Mouse (Mus musculus): ENCODE data around the gene Nfix. TPM values are rescaled to one million over a fixed set of nuclear protein-coding genes. Genes with fewer than 3 reads are reported as not detected.
A peak's percentile ranks its signal among the peaks of the same experiment; 100 is the strongest.
"Not testable (repeated sequence)": the region's sequence is repeated elsewhere in the genome, so short reads cannot be mapped to it uniquely, and the experiment has no call there.

Gene Nfix
- total RNA-seq, 2 experiments from 2014 or later = 134 to 137 TPM

DNA sequence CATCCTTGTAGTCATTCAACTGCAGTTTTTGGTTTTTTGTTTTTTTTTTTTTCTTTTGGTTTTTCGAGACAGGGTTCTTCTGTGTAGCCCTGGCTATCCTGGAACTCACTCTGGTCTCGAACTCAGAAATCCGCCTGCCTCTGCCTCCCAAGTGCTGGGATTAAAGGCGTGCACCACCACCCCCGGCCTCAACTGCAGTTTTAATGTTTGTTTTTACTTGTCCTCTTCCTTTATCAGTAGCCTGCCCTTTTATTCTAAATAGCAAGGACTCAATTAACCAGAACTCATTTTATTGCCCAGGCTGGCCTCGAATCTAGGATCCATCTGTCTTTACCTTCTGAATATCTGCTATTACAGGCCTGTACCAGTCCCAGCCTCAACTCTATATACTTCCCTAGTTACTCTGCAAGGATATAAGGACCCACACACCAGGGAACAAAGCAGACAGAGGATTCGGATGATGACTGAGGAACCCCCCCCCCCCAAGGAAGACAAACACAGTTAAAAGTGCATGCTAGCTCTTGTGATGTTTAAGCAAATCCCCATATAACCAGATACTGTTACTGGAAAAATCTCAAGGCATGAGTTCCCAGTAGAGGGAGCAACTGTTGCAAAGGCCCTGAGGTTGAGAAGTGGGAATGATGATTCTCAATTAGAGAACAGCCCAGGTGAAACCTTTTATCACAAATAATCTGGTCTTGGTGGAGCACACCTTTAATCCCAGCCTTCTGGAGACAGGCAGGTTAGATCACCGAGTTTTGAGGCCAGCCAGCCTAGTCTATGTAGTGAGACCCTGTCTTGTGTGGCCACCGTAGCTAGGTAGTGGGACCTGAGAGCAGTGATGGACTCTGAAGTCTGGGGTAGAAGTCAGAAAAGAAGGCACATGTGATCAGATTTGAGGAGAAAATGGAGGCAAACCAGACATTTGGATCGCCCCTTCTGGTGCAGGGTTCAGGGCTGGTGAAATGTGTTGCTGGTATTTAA lies 32.9 kb upstream of the Nfix start:
- DNase-seq (ENCODE audit: low spot score in 2 of 2) = no peak

DNA sequence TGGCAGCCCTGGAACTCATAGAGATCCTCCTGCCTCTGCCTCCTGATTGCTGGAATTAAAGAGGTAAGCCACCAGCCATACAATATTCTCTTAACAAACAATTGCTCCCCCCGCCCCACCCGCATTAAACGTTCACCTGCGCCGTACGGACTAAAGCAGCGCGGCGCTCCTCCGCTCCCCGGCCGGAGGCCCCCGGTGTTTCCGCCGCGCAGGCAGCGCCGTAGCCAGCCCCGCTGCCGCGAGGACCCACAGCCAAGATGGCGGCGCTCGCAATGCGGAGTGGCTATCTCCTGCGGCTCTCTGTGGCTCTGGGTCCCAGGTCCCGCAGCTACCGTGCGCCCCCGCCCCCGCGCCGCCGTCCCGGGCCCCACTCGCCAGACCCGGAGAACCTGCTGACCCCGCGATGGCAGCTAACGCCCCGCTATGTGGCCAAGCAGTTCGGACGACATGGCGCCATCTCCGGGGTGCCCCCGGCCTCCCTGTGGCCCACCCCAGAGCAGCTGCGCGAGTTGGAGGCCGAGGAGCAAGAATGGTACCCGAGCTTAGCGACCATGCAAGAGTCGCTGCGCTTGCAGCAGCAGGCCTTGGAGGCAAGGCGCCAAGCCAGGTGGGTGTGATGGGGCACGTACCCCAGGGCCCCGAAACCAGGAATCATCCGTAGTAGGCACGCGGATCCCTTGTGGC lies 32.0 kb upstream of the Nfix start:
- peak; percentile 67 to 69 for DNase-seq (ENCODE audit: low spot score in 2 of 2)

DNA sequence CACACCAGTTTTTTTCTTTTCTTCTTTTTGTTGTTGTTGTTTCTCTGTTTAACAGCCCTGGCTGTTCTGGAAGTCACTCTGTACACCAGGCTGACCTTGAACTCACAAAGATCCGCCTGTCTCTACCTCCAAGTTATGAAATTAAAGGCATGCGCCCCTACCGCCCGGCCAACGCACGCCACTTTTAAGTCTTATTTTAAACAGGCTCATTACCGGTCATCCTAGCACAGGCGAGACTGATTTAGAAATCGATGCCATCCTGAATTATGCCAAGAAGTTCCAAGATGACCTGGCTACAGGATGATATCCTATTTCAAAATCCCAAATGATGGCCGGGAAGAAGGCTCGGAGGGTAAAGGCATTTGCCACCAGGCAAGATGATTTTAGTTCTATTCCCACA lies 31.3 kb upstream of the Nfix start, which contains the start of gene Gadd45gip1:
Gene Gadd45gip1, plus strand, starts transcription at position 33 of the 400 bp plus-strand sequence.
- DNase-seq (ENCODE audit: low spot score in 2 of 2) = no peak

DNA sequence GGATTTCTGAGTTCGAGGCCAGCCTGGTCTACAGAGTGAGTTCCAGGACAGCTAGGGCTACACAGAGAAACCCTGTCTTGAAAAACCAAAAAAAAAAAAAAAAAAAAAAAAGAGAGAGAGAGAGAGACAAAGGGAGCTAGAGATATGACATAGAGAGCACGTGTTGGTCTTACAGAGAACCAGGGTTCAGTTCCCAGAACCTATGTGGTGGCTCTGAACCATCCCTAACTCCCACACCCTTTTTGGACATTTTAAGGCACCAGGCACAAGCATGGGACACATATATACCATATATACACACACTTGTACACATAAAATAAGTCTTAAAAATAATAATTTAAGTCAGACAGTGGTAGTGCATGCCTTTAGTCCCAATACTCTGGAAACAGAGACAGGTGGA lies 26.4 kb upstream of the Nfix start:
- not testable (repeated sequence) for DNase-seq (ENCODE audit: low spot score in 2 of 2)

DNA sequence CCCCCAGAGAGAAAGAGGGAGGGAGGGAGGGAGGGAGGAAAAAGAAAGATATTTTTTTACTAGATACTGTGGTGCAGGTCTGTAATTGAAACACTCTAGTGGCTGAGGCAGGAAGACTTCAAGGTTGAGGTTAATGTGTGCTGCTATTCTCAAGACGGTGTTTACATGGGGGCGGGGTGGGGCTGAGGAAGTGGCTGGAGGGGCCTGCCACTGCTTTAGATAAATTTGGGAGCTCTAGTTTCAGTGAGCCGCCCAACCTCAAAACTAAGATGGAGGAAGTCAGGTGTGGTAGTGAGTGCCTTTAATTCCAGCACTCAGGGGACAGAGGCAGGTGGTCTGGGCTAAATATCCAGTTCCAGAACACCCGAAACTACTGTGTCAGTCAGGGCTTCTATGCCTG lies 25.5 kb upstream of the Nfix start:
- DNase-seq (ENCODE audit: low spot score in 2 of 2) = no peak

DNA sequence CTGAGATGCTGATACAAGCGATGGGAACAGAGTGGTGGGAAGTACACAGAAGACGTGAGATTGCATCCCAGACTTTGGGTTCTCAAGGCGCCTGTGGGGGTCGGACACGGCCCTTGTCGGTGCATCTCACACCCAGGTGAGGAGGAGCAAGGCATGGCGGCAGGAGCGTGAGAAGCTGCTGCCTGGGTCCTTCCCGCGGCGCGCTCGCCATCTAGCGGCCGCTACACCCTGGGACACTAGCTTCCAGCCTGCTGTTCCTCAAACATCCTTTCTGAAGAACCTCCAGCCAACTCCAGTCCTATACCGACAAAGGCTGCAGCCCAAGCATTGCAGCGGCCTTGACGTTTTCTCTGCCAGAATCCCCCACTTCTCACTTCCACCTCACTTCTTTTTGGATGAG lies 23.5 kb upstream of the Nfix start:
- DNase-seq (ENCODE audit: low spot score in 2 of 2) = no peak

DNA sequence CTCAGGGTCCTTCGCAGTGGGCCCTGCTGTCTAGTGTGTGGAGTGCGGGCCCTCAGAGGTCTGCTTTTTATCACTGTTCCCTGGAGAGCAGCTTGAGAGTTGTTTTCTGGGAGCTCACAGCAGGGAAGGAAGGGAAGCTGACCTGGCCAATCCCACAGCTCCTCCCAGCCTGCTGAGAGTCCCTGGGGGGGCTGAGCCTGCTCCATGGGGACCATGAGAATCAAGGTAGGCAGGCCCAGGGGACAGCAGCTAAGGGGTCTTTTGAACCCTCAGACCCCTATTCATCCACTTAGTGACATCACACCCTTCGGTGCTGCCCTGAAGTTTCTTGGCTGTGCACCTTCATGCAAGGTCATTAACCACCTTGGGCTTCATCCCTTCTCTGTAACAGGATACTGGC lies 22.6 kb upstream of the Nfix start, which contains the start of gene Dand5:
Gene Dand5, minus strand, starts transcription at position 101 of the 400 bp plus-strand sequence.
- DNase-seq (ENCODE audit: low spot score in 2 of 2) = no peak

DNA sequence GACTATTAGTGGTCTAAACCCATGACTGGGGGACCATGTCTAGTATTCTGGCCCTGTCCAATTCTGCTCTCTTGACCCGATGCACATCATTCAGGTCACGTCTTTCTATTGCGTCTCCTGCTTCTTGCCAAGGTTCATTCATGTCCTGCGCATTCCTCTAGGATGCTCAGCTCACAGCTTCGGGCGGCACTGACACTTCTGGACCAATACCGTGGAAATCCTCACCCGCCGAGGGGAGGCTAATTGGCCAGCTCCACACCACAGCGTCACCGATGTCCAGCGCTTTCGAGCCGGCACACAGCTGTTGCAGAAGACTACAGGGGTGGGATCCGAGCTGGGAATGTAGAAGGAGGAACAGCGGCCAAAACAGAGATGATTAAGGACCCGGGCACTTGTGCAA lies 16.0 kb upstream of the Nfix start:
- DNase-seq (ENCODE audit: low spot score in 2 of 2) = no peak

DNA sequence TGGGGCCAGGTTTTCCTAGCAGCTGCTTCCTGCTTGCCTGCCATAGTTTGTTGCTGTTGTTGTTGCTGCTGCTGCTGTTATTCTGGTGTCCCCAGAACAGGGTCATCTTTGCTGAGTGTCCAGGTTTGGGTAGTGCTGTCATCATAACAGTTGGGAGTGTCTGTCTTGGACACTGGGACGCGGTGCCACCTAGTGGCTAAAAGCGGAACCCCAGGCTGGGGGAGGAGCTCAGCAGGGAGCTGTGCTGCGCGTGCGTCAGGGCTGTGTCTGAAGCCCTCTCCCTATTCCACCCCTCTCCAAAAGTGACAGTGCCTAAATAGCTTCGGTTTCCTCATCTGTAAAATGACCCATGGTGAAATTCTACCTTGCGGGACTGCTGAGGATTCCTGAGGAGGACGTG lies 15.4 kb upstream of the Nfix start:
- DNase-seq (ENCODE audit: low spot score in 2 of 2) = peak; percentile 93 to 99

DNA sequence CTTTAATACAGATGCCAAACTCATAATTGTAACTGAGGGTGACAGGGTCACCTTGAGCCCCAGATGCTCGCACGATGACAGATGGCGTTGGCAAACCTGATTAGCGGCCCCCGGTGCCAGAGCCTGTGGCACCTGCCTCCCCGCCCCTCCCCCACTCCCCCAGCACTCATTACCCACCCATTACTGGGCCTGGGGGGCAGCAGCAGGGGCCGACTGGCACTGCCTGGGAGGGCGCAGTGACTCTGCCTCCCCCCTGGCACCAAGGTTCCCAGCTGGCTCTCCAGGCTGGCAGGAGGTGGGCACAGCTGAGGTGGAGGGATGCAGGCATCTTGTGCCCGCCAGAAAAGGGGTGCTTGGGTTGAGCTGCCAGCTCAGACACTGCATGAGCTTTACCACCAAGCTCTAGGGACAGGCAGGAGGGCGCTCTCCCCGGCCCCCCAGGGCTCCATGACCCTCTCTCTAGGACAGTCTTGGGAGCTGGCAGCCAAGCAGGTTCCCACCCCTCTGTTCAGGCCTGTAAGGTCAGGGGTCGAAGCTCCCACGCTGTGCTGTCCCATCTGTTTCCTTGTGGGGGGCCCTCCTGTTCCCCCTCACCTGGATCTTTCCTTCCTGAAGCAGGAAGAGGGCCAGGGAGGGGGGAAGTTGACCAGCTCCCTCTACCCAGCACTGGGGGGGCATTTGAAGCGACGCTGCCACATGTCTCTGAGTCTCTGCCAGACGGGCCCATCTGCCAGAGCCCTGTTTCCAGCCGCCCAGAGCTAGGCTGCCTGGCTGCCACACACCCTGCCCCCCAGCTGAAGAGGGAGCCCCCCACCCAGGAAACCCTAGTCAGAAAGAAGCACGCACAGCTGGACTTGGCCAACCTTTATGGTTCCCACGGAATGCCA lies 14.7 kb upstream of the Nfix start:
- no peak for DNase-seq (ENCODE audit: low spot score in 2 of 2)

DNA sequence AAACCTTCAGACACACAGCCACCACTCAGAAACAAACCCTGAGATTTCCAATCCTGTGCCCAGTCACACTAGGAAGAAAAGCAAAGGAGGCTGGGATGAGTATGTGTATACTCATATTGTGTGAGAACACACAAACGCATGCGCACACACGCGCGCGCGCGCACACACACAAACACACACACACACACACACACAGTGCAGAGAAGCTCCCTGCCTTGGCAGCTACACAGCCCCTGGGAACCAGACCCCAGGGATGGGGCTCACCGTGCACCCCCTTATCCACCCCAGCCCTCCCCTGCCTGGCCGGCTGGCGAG lies 14.1 kb upstream of the Nfix start:
- no peak for DNase-seq (ENCODE audit: low spot score in 2 of 2)

DNA sequence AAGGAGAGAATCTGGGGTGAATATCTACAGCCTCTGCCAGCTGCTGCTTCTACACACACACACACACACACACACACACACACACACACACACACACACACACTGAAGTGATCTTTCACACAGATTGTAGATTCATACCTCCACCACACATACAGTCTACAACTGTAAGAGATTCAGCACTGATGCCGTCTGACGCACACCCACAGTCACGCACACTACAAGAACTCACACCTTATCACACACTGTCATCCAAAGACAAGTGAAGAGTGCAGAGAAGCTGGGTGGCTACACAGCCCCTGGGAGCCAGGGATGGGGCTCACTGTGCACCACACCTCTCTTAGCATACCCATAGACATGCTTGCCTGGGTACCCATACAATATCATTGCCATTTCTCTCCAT lies 13.7 kb upstream of the Nfix start:
- no peak for DNase-seq (ENCODE audit: low spot score in 2 of 2)

DNA sequence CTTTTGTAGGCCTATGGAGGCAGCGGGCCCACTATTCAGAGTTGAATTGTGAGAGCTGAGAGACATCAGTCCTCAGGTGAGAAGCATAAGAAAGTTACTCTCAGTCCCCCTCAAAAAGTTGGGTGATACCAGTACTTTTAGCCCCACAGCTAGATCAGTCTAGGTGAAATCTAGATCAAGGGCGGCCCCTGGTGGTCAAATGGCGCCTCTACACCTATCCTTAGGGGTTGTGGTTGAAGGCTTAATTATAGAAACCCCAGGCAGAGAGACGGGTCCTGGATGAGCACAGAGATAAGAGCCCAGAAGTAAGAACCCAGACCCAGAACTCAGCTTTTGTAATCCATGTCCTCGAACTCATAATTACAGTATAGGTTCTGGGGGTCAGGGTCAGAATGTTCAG lies 12.9 kb upstream of the Nfix start:
- DNase-seq (ENCODE audit: low spot score in 2 of 2) = peak in 1 of 2 experiments; percentile 69

DNA sequence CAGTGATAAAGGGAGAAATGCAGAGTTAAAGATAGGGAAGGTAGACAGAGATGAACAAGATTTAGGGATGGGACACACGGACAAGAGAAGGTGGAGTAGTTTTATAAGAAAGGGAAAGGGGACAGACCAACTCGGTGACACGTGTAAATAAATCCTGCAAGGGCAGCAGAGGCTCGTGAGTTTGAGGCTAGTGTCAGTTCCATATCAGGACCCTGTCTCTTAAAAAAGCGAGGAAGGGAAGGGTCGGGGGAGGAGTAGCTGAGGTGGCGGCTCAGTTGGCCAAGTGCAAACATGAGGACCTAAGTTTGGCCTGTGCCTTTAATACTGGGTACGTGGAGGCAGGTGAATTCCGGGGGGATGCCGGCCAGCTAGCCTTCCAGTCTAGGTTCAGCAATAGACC lies 11.2 kb upstream of the Nfix start:
- DNase-seq (ENCODE audit: low spot score in 2 of 2) = no peak

DNA sequence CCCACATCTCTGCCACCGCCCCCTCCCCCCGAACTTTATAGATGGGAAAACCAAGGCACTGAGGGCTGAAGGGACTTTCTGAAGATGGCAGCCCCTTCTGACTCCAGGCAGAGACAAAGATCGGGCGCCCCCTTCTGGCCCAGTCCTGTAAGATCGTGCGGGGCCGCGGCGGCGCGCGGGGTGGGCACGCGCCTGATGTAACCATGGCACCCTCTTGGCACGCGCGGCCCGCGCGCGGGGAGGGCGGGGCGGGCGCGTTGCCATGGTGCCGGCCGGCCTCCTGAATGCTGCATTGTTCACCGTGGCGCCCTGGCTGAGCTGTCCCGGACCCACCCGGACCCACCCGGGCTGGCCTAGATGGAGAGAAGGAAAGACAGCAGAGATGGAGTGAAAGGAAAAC lies 10.8 kb upstream of the Nfix start:
- DNase-seq (ENCODE audit: low spot score in 2 of 2) = peak; percentile 92 to 97

DNA sequence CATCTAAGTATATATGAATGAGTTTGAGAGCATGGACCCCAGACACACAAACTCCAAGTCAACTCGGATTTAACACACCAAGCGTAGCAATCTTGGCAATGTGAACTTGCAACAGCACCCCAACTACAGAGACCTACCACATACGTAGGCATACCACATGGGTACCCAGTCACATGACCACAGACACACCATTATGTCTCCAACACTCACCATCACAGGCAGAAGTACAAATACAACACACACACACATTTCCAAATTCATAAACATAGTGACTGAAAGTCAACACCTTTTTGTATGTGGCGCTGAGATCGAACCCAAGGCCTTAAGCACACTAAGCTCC lies 9.8 kb upstream of the Nfix start:
- no peak for DNase-seq (ENCODE audit: low spot score in 2 of 2)

DNA sequence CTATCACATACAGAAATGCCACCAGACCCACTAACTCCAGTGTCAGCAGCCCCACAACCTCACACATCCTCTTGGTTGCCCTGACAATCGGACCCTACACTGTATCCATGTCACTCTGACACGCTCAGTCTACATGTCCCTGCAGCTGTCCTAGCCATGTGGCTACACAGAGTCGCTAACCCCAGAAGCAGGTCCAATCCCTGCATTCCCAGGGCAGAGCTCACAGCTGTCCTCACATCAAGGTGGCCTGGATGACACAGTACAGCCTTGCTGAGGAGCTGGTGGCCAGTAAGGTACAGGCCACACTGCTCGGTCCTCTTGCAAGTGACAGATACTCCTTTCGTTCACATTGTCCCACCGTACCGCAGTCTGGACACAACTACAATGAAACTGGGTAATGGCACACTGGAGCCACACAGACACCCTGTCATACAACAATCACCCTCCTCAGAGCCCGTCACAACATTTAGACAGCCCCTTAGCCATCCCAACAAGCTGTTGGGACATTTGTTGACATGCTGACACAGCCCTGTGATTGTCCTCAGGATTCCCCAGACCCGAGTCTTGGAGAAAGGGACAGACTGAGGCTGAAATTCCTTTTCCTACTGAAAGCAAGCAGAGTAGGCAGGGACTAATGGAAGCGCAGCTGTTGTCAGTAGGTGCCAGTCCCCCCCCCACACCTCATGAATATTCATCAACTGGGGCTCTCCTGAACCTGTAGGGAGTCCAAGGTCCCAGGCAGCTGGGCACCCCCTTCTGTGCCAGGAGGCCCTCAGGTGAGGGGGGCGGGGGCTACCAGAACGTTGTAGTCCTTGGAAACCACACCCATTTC lies 9.2 kb upstream of the Nfix start:
- no peak for DNase-seq (ENCODE audit: low spot score in 2 of 2)

DNA sequence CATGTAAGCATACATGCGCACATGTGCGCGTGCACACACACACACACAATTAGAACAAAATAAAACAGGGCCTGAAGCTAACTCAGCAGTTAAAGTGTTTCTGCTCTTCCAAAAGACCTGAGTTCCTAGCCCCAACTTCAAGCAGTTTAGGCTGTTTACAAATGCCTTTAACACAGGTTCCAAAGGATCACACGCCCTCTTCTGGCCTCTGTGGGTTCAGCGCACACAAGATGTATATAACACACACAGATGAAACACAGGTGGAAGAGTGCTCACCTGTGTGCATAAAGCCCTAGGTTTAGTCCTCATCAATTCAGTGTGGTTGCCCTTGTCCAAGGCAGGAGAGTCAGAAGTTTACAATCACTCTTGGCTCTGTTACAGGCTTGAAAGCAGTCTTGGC lies 5.9 kb upstream of the Nfix start:
- DNase-seq (ENCODE audit: low spot score in 2 of 2) = no peak

DNA sequence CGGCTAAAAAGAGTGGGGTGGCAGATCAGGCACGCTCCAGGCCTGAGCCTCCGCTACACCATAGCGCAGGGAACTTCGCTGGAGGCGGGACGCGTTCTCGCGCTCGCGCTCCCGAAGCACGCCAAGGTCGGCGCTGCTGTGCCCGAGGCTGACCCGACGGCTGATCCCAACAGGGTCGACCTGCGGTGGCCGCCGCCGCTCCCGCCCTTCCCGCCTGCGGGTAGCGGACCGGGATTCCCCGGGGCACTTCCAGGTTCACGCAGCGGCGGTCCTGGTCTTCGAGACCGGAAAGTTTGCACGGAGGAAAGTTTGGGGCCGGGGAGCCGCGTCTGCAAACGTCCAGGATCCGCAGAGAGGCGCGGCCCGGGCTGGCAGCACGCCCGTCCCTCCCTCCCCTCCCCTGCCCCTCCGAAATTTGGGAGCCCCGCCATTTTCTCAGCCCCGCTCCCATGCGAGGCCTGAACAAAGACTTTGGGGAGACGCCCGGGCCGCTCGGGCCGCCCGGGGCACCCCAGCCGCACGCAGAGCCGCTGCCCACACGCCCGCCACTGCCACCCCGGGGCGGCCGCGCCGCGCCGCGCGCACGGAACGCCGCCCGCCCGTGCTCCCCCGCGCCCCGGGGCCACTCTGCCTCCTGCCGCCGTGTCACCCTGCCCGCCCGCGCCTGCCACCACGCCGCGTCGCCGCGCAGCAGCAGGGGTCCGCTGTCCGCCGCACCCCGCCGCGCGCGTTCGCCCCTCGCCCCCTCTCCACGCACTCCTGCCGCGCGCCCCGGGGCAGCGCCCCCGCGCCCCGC lies 810 bp downstream of the Nfix start:
- DNase-seq (ENCODE audit: low spot score in 2 of 2) = no peak
